Mouse (Mus musculus) thymus, postnatal 4 days (tissue): ENCODE measurements at regions not wholly inside any gene's neighbourhood (a gene's known extent, or its start where the extent isn't known, plus 50 kb on each side); places are given as distances from the start of the nearest gene placed in this dataset.
"Not testable (repeated sequence)": the region's sequence is repeated elsewhere in the genome, so short reads cannot be mapped to it uniquely, and the experiment has no call there.

Experiments used
- DNase-seq: peaks from one replicate; pipeline ENCODE4 v3.0.0; 2021

- no peak for DNase-seq
Measured at GRCm38 (mm10) chr15:26953818-26954385, 58.5 kb upstream of the Fbxl7 start.

- no peak for DNase-seq
Measured at GRCm38 (mm10) chr15:26958980-26959379, 63.6 kb upstream of the Fbxl7 start.

- no peak for DNase-seq
Measured at GRCm38 (mm10) chr15:26968392-26969025, 73.1 kb upstream of the Fbxl7 start.

DNA sequence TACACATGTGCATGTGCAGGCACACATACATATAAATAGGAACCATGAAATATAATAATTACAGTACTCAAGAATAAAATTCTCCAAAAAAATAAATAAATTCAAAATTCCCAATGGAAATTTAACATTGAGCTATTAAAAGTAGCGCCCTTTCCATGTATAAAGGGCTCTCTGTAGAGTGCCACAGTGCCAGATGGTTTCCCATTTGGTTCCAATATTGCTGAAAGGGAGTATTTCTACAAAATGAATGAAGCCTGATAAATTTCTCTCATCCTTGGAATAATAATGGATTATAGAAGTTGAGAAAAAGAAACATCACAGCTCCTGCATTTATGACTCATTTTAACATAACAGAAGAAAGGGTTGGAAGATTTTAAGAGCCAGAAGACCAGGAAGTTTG lies 75.4 kb upstream of the Fbxl7 start:
- no peak for DNase-seq

GRCm38 (mm10) chr15:26993054-26993453 lies 97.7 kb upstream of the Fbxl7 start:
- no peak for DNase-seq

DNA sequence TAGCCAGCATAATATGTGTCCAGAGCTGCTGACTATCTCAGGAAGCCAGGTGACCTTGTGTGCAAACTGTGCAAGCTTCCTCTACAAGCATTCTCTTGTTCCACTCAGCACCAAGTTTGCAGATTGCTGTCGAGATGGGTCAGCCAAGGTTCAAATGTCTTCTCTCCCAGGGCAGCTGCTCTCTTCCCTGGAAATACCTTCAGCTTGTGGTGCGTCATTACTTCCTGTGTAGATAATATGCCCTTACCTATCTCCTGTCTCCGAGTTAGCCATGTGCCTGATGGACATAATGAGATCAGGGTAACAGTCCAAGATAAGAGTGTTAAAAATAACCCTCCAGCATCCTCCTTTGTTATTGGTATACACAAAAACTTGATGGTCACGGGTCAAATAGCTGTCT lies 113.7 kb upstream of the Fbxl7 start:
- no peak for DNase-seq

GRCm38 (mm10) chr15:27013906-27014658 lies 118.7 kb upstream of the Fbxl7 start:
- no peak for DNase-seq

- DNase-seq: no peak
Measured at GRCm38 (mm10) chr15:27014659-27014974, 119.2 kb upstream of the Fbxl7 start.

DNA sequence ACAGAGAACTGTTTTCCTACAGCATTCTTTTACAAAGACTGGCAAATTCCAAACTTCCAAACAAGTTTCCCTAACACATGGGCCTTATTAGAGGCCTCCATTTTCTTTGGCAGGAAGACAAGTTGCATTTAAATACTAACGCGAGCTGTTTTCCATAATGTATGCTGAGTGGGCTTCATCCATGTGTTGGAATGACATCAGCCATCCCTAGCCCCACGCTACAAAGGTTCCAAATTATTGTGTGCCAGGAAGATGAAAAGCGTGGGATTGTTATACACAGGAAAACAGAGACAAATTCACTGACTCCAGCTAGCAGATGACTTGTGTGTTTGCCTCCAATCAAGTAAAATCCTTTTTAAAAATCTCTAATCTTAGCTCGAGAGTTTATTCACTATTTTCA lies 125.1 kb upstream of the Fbxl7 start:
- no peak for DNase-seq

GRCm38 (mm10) chr15:27033261-27033660 lies 137.9 kb upstream of the Fbxl7 start:
- DNase-seq: no peak

DNA sequence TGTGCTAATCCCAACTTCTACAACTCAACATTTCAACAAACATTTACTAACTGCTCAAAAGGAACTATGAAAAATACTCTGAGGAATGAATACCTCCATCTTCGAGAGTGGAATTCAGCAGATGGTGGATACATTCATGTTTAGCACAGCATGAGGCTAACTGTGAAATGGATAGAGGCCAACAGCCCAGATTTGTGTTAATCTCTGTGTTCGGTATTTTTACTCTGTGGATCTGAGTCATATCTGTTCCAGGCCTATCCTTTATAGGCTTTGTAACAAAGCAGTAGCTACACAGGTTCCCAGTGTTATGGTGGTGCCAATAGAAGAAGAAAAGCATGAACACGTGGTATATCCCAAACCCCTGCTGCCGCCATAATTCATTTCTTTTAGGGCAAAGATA lies 148.4 kb upstream of the Fbxl7 start:
- DNase-seq: no peak

DNA sequence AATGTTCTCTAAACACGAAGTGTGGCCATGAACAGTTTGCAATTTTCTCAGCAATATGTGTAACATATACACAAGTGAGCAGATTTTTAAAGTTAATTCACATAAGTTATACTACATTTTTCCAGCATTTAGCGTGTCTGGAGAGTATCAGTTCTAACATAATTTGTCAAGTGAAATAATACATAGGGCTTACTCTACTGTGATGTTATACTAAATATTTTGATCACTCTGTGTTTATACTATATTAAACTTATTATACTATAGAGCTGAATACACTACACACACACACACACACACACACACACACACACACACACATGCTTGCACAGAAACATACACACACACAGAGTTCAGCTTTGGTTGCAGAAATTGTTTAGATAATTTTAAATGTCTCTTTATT lies 155.3 kb upstream of the Fbxl7 start:
- DNase-seq: no peak

- no peak for DNase-seq
Measured at GRCm38 (mm10) chr15:27063456-27063855, 168.1 kb upstream of the Fbxl7 start.

DNA sequence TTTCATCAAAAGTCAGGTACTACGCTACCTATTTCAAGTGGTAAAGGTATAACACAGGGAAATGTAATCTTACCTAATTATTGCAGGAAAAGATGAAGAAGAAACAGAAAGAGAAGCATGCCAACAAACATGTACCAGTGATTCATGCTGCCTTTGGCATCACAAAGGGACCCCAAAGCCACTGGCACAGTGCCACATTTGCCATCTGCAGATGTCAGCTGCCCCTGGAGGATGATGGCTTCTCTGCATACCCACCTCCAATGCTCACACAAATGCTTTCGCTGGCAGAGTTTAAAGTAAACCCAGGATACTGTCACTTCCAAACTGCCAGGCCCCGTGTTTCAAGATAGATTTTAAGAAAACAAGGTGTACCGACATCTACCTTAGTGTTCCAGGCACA lies 168.6 kb upstream of the Fbxl7 start:
- no peak for DNase-seq

- DNase-seq: no peak
Measured at GRCm38 (mm10) chr15:27067691-27068090, 172.3 kb upstream of the Fbxl7 start.

DNA sequence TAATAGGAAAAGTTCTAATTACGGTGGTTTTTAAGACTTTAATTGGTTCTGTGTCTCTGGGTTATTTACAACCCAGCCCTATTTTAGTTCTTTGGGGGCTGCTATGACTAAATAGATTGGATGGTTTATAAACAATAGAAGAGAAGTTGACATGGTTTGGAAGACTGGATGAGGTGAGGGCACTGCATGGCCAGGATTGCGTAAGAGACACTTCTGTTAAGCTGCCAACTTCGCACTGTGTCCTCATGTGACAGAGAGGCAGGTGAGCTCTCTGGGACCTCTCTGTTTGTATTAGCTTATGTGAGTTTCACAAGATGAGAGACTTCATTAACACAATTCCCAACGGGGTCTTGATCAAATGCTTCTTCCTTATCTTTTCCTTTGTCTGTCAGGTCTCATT lies 182.5 kb upstream of the Fbxl7 start:
- no peak for DNase-seq

DNA sequence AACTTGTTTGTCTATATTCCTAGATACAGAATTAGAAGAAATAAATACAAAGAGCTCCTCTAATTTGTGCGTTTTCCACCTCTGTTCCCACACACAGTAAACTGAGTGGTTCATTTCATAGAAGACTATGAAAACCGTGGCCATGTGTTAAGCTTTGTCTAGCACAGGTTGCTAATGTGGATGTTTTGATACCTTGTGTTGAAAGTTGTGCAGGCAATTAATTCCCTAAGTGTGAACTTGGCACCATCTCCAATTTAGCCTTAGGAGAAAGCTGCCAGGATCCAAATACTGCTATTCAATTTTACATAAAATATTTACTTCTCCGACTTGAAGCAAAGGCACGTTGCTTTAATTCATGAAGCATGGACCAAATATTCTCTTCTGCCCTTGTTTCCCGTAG lies 187.4 kb upstream of the Fbxl7 start:
- DNase-seq: no peak

- DNase-seq: no peak
Measured at GRCm38 (mm10) chr15:27083596-27083995, 188.2 kb upstream of the Fbxl7 start.

DNA sequence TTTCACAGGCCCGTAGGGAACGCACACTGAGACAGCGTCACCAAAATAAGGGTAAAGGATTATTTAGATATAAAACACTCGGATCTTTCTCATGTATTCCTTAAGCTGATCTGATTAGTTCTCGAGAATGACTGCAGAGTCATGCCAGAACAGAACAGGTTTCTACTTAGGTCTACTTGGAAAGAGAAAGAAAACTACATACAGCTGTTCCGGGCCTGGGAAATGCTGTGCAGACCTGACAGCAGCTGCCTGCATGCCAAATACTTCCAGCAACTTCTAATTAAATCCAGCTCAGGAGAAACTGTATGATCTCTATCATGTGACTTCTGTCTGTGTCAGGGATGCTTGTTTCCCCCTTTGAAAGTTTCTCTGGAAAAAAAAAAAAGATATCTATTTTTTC lies 193.8 kb upstream of the Fbxl7 start:
- DNase-seq: no peak

GRCm38 (mm10) chr15:27094102-27094501 lies 198.7 kb upstream of the Fbxl7 start:
- DNase-seq: no peak

DNA sequence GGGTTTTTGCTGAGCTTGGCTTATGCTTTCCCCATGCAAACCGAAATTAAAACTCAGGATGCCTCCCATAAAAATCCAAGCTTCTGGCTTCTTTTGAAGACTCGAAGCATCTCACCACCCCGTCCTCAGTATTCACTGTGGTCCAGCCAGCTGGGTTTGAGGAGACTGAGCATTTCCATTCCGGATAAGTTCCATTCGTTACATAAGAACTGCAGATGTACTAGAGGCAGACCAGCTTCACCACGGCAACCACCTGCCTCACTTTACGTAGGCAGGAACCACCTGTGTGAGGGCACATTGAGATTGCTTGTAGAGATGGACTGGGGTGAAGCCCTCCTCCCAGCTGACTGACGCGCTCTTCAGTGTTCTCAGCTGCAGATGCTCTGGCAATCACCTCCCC lies 199.9 kb upstream of the Fbxl7 start:
- DNase-seq: no peak

DNA sequence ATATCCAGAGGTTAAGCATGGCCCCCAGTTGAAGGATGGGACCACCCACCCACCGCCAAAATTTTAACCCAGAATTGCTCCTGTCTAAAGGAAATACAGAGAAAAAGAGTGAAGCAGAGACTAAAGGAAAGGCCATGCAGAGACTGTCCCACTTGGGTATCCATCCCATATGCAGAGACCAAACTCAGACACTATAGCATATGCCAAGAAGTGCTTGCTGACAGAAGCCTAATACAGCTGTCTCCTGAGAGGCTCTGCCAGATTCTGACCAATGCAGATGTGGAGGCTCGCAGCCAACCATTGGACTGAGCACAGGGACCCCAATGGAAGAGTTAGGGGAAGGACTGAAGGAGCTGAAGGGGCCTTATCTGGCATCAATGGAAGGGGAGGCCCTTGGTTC lies 206.2 kb upstream of the Fbxl7 start:
- not testable (repeated sequence) for DNase-seq

DNA sequence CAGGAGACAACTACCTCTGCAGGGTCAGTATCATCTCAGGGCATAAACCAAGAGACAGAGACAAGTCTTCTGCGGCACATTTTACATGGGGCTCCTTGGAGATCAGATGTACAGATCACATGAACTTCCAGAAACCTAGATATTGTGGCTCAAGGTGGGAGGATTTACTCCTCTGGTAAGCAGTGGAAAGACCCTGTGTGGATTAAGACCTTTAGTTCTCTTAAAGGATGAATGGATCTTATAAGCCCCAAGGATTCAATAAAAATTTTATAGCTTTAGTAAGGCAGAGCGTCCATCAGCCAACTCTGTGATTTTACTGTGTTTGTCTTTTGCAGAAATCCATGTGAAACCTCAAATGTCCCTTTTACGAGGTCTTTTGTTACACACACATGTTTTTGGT lies 213.8 kb upstream of the Fbxl7 start:
- DNase-seq: no peak

- DNase-seq: no peak
Measured at GRCm38 (mm10) chr15:27129697-27130096, 234.3 kb upstream of the Fbxl7 start.

GRCm38 (mm10) chr15:27132761-27133160 lies 237.4 kb upstream of the Fbxl7 start:
- no peak for DNase-seq
